Mouse (Mus musculus): Measurements from ENCODE around the gene Cpb2. TPM values are rescaled to one million over a fixed set of nuclear protein-coding genes. Genes with fewer than 3 reads are reported as not detected.

Cpb2 gene
- total and polyA plus RNA-seq, 3 experiments = not detected

DNA sequence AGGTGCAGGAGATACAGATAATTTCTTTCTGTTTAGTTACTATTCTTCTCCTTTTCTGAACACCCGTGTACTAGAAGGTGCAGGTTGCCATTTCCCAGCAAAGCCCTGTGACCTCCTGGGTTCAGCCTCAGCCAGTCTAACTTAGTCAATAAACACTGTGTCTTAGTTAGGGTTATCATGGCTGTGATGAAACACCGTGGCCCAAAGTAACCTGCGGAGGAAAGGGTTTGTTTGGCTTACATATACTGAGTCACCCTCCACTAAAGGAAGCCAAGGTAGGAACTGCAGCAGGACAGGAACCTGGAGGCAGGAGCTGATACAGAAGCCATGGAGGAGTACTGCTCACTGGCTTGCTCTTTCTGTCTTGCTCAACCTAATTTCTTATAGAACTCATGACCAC, 8.3 kb downstream of the Cpb2 start:
- Histone ChIP-seq H3K4me3 (ENCODE audit: control insufficient read depth in 1 of 2, insufficient read depth in 1 of 2, low read depth in 2 of 2, low read length in 2 of 2) (no peak overlapping the region), H3K4me1 (ENCODE audit: control insufficient read depth in 1 of 2, insufficient read depth in 2 of 2, low read length in 2 of 2) (no peaks in the 10 kb centered on the region), H3K27me3 (ENCODE audit: control insufficient read depth in 1 of 2, insufficient read depth in 2 of 2, low read length in 2 of 2) (peaks cover 2% of the 10 kb centered on the region in 2 experiments; a peak in 3 of 4 replicates), H3K79me2 (ENCODE audit: control insufficient read depth, insufficient read depth, low read length, poor library complexity) (no peaks in the 10 kb centered on the region), H3K9me3 (replicated peaks; ENCODE audit: insufficient read depth, low read length) (no peaks in the 10 kb centered on the region), H3K36me3 (ENCODE audit: control insufficient read depth in 1 of 2, insufficient read depth in 2 of 2, low read length in 2 of 2) (no peaks in the 10 kb centered on the region), H3K9ac (ENCODE audit: control insufficient read depth, low read depth, low read length, poor library complexity, severe bottlenecking) (no peak overlapping the region), H3K27ac (ENCODE audit: control insufficient read depth, low read depth, low read length) (no peak overlapping the region)
- no peak for TF ChIP-seq MAFK (IDR thresholded peaks at IDR 0.05; ENCODE audit: borderline replicate concordance, low read depth, low read length)
- TF ChIP-seq TCF12 (IDR thresholded peaks at IDR 0.05; ENCODE audit: low read depth, low read length) = no peak
- no peak for TF ChIP-seq ZC3H11A (IDR thresholded peaks at IDR 0.05; ENCODE audit: low read depth, low read length)
- TF ChIP-seq CTCF (IDR thresholded peaks at IDR 0.05 in 2 of 3, conservative IDR thresholded peaks at IDR 0.05 in 1 of 3; ENCODE audit: control insufficient read depth in 1 of 3, insufficient read depth in 1 of 3, low read depth in 2 of 3, low read length in 3 of 3, poor library complexity in 1 of 3, severe bottlenecking in 1 of 3) = no peak
- no peak for TF ChIP-seq GATA1 (IDR thresholded peaks at IDR 0.05; ENCODE audit: low read depth, low read length)
- TF ChIP-seq RCOR1 (IDR thresholded peaks at IDR 0.05; ENCODE audit: low read depth, low read length) = no peak
- no peak for TF ChIP-seq KAT2A (conservative IDR thresholded peaks at IDR 0.05; ENCODE audit: low read depth, low read length)
- TF ChIP-seq MXI1 (IDR thresholded peaks at IDR 0.05; ENCODE audit: low read depth, low read length) = no peak
- no peak for TF ChIP-seq SMC3 (IDR thresholded peaks at IDR 0.05; ENCODE audit: low read depth, low read length)
- no peak for TF ChIP-seq MAX (IDR thresholded peaks at IDR 0.05; ENCODE audit: low read length)
- TF ChIP-seq USF2 (IDR thresholded peaks at IDR 0.05; ENCODE audit: borderline replicate concordance in 1 of 2, insufficient read depth in 1 of 2, low read depth in 1 of 2, low read length in 2 of 2) = no peak
- no peak for TF ChIP-seq POLR2AphosphoS5 (IDR thresholded peaks at IDR 0.05; ENCODE audit: borderline replicate concordance, low read depth, low read length)
- DNase-seq (ENCODE audit: low read depth, low spot score) = no peak

DNA sequence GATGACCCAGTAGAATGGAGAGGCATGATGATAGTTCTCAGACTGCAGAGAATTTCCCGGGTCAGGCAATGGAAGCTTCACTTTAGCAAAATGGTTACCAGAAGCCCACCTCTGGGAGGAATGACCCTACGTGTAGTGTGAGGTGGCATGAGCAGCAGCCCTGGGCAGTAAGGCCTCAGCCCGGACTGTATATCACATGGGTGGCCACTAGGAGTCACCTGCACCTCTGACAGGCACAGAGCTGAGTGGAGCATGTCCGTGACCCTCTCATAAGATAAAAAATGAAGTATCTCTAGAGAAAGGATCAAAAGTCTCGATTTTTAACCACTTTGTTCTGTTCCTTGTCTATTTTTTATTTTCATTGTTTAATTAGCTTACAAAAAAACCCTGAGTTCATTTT, 14.4 kb downstream of the Cpb2 start:
- Histone ChIP-seq H3K4me1 (ENCODE audit: control insufficient read depth in 1 of 2, insufficient read depth in 2 of 2, low read length in 2 of 2) (no peaks in the 10 kb centered on the region), H3K79me2 (ENCODE audit: control insufficient read depth, insufficient read depth, low read length, poor library complexity) (no peaks in the 10 kb centered on the region), H3K9ac (ENCODE audit: control insufficient read depth, low read depth, low read length, poor library complexity, severe bottlenecking) (no peak overlapping the region), H3K27ac (ENCODE audit: control insufficient read depth, low read depth, low read length) (no peak overlapping the region), H3K36me3 (ENCODE audit: control insufficient read depth in 1 of 2, insufficient read depth in 2 of 2, low read length in 2 of 2) (no peaks in the 10 kb centered on the region), H3K4me3 (ENCODE audit: control insufficient read depth in 1 of 2, insufficient read depth in 1 of 2, low read depth in 2 of 2, low read length in 2 of 2) (no peak overlapping the region), H3K9me3 (replicated peaks; ENCODE audit: insufficient read depth, low read length) (no peaks in the 10 kb centered on the region), H3K27me3 (ENCODE audit: control insufficient read depth in 1 of 2, insufficient read depth in 2 of 2, low read length in 2 of 2) (peaks cover 0 to 3% of the 10 kb centered on the region in 2 experiments; a peak in 2 of 4 replicates)
- peak; percentile 50 to 65 (median 63) for TF ChIP-seq CTCF (IDR thresholded peaks at IDR 0.05 in 2 of 3, conservative IDR thresholded peaks at IDR 0.05 in 1 of 3; ENCODE audit: control insufficient read depth in 1 of 3, insufficient read depth in 1 of 3, low read depth in 2 of 3, low read length in 3 of 3, poor library complexity in 1 of 3, severe bottlenecking in 1 of 3)
- TF ChIP-seq SMC3 (IDR thresholded peaks at IDR 0.05; ENCODE audit: low read depth, low read length) = peak; percentile 66
- TF ChIP-seq RAD21 (IDR thresholded peaks at IDR 0.05; ENCODE audit: low read depth, low read length) = peak; percentile 58
- 0 out of 2 replicates have a peak, but pooled peaks have one; percentile 10 for TF ChIP-seq USF1 (IDR thresholded peaks at IDR 0.05; ENCODE audit: low read depth, low read length)
- TF ChIP-seq ZC3H11A (IDR thresholded peaks at IDR 0.05; ENCODE audit: low read depth, low read length) = 0 out of 2 replicates have a peak, but pooled peaks have one; percentile 19
- TF ChIP-seq MXI1 (IDR thresholded peaks at IDR 0.05; ENCODE audit: low read depth, low read length) = no peak
- no peak for TF ChIP-seq CHD1 (IDR thresholded peaks at IDR 0.05; ENCODE audit: low read depth, low read length)
- peak; percentile 50 for DNase-seq (ENCODE audit: low read depth, low spot score)
